Mouse (Mus musculus): ENCODE data around the gene Gm5849. TPM values are rescaled to one million over a fixed set of nuclear protein-coding genes. Genes with fewer than 3 reads are reported as not detected.

Gene Gm5849
- polyA plus RNA-seq (2015; fragmentation: Illumina TruSeq; extraction: RNeasy Lipid Tissue Mini Kit (QIAGEN cat#74804); ENCODE audit: insufficient read depth, low read depth, low replicate concordance) = not detected

DNA sequence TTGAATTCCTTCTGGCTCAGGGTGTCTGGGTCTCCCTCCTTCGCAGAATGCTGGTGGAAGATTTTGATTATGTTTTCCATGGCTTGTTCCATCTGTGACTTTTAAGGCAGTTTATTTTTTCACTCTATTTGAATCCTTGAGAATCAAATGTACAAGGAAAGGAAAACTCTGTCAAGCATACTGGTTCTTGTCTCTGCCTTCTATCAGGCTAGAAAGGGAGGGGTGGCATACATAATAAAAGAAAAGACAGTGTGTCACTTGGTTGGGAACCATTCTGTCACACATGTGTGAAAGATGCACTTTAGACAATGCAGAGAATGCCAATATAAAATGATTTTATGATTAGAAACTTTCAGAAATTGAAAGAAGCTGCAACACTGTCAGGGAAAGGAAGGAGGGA lies at the start of gene Gm5849:
TSS of gene Gm5849 (minus strand) at position 101 of the 400 bp plus-strand sequence.

DNA sequence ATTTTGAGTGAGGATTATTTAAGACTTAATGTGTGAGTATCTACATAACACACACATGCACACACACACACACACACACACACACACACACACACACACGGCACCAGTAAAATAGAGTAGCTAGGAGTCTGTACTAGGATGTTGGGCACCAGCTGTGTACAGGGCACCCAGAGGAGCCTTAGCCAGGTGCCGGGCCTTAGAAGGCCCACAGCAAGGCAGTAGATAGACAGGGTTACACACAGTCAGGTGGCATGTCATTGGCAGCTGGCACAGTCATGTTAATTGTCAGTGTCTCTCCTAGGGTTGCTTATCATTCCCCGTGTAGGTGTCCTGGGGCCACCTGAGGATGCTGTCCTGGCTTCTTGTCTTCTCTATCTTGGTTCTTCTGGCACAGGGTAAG lies 51.1 kb downstream of the Gm5849 start, which contains the start of gene Pglyrp4:
TSS of gene Pglyrp4 (plus strand) at position 301 of the 400 bp plus-strand sequence.

Other genes with a start within 250 kb of the Gm5849 start
- 41.8 TPM for gene S100a16, start 240.6 kb downstream of the Gm5849 start, polyA plus RNA-seq (2015; fragmentation: Illumina TruSeq; extraction: RNeasy Lipid Tissue Mini Kit (QIAGEN cat#74804); ENCODE audit: insufficient read depth, low read depth, low replicate concordance)
- gene S100a3, start 217.3 kb downstream of the Gm5849 start, polyA plus RNA-seq (2015; fragmentation: Illumina TruSeq; extraction: RNeasy Lipid Tissue Mini Kit (QIAGEN cat#74804); ENCODE audit: insufficient read depth, low read depth, low replicate concordance) = not detected
- gene S100a2, start 187.6 kb downstream of the Gm5849 start, polyA plus RNA-seq (2015; fragmentation: Illumina TruSeq; extraction: RNeasy Lipid Tissue Mini Kit (QIAGEN cat#74804); ENCODE audit: insufficient read depth, low read depth, low replicate concordance) = not detected
- not detected for gene Gm42674, start 176.0 kb downstream of the Gm5849 start, polyA plus RNA-seq (2015; fragmentation: Illumina TruSeq; extraction: RNeasy Lipid Tissue Mini Kit (QIAGEN cat#74804); ENCODE audit: insufficient read depth, low read depth, low replicate concordance)
- 10.9 TPM for gene S100a4, start 174.1 kb downstream of the Gm5849 start, polyA plus RNA-seq (2015; fragmentation: Illumina TruSeq; extraction: RNeasy Lipid Tissue Mini Kit (QIAGEN cat#74804); ENCODE audit: insufficient read depth, low read depth, low replicate concordance)
- gene S100a5, start 169.4 kb downstream of the Gm5849 start, polyA plus RNA-seq (2015; fragmentation: Illumina TruSeq; extraction: RNeasy Lipid Tissue Mini Kit (QIAGEN cat#74804); ENCODE audit: insufficient read depth, low read depth, low replicate concordance) = not detected
- 248 TPM for gene S100a6, start 165.0 kb downstream of the Gm5849 start, polyA plus RNA-seq (2015; fragmentation: Illumina TruSeq; extraction: RNeasy Lipid Tissue Mini Kit (QIAGEN cat#74804); ENCODE audit: insufficient read depth, low read depth, low replicate concordance)
- 0.89 TPM for gene S100a7a, start 123.9 kb downstream of the Gm5849 start, polyA plus RNA-seq (2015; fragmentation: Illumina TruSeq; extraction: RNeasy Lipid Tissue Mini Kit (QIAGEN cat#74804); ENCODE audit: insufficient read depth, low read depth, low replicate concordance)
- not detected for gene S100a8, start 108.9 kb downstream of the Gm5849 start, polyA plus RNA-seq (2015; fragmentation: Illumina TruSeq; extraction: RNeasy Lipid Tissue Mini Kit (QIAGEN cat#74804); ENCODE audit: insufficient read depth, low read depth, low replicate concordance)
- gene S100a9, start 82.2 kb downstream of the Gm5849 start, polyA plus RNA-seq (2015; fragmentation: Illumina TruSeq; extraction: RNeasy Lipid Tissue Mini Kit (QIAGEN cat#74804); ENCODE audit: insufficient read depth, low read depth, low replicate concordance) = not detected
- gene Pglyrp4, start 51.0 kb downstream of the Gm5849 start, polyA plus RNA-seq (2015; fragmentation: Illumina TruSeq; extraction: RNeasy Lipid Tissue Mini Kit (QIAGEN cat#74804); ENCODE audit: insufficient read depth, low read depth, low replicate concordance) = not detected